Comparison of ENCODE assay signal across 12 mouse cellular contexts in the genomic region with DNA sequence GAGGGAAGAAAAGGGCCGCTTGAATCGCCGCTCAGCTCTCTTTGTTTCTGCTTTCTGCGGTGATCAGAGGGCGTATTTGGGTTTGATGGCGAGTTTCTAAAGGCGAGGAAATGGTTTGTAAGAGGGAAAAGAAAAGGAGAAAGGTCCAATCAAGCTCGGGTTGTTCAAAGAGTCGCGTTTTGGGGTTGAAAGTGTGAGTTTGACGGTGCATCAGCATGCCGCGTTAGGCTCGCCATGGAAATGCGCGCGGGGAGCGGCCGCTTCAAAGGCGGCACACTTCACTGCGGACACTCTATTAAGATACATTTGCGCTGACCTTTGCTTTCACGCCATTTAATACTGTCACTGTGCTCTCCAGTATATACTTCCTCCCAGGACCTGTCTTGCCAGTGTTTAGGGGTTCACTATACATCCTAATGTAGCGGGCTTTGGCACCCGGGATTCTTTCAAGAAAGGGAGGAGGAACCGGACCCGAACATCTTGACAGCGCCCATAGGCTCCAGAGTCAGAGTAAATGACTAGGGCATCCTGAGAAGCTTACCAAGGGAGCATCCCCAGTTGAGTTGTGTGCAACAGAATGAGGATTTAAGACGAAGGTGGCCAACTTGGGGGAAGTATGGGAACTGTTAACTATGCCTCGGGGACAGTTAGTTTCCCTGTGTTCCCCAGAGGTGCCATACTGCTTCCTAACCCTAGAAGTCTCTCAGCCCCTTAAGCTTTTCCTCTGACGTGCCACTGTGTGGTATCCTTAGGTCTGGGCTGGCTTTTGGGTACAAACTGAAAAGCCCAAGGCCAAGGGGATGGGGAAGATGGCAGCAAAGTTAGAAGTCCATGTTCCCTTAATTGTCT. TPM values are rescaled to one million over a fixed set of nuclear protein-coding genes. Genes with fewer than 3 reads are reported as not detected.
DNase-seq lines count a peak whose midpoint lies in the region; ATAC-seq and TF ChIP-seq lines count a peak whose summit lies in the region.
"Had no signal": no experiment of that assay in that cellular context is flagged by ENCODE, and none has a peak within 500 bp of the region (broad histone marks: within the 10 kb centered on the region; RNA-seq: fewer than 3 reads in every experiment).

No protein-coding gene starts in this region.

- peak overlapping the region; percentile 35 for H3K4me2 ChIP-seq in hindbrain, embryonic 11.5 days (replicated peaks; ENCODE audit: low read depth, low read length)
- H3K4me2 ChIP-seq in midbrain, embryonic 15.5 days: peak overlapping the region; percentile 32

- H3K9me3 ChIP-seq in hindbrain, embryonic 11.5 days (ENCODE audit: control insufficient read depth, low read length): no peaks in the 10 kb centered on the region
- no peaks in the 10 kb centered on the region for H3K9me3 ChIP-seq in midbrain, embryonic 15.5 days

- ATAC-seq in cerebellum, adult (ENCODE audit: insufficient number of reproducible peaks, low FRiP score, low TSS enrichment): no peak
- ATAC-seq in hindbrain, embryonic 11.5 days (ENCODE audit: low FRiP score): peak; percentile 55
- no peak; the same call in 1 of the 2 replicates for ATAC-seq in midbrain, embryonic 15.5 days (replicated peaks)
- ATAC-seq: activated CD4-positive, CD25-positive, alpha-beta regulatory T cell, adult 4 months; inflammation-experienced regulatory T-cells, adult 6 months had no signal

- no peak for TF ChIP-seq CTCF in kidney, adult 2 months (conservative IDR thresholded peaks at IDR 0.05; ENCODE audit: insufficient read depth, insufficient read length, low read depth, low read length)

- peak overlapping the region; percentile 93 for H3K27ac ChIP-seq in hindbrain, embryonic 11.5 days (ENCODE audit: low read depth, low read length)
- H3K27ac ChIP-seq in midbrain, embryonic 15.5 days: peak overlapping the region; percentile 90
- H3K27ac ChIP-seq in kidney, adult 2 months (ENCODE audit: insufficient read depth, low read depth, low read length): no peak overlapping the region

- TF ChIP-seq POLR2A in kidney, adult 2 months (IDR thresholded peaks at IDR 0.05; ENCODE audit: low read depth, low read length): no peak

- under 1% methylated on average over 31 of the region's 31 CpGs for WGBS in hindbrain, embryonic 11.5 days
- WGBS in midbrain, embryonic 15.5 days: 3% methylated on average over 31 of the region's 31 CpGs
- 2% methylated on average over 31 of the region's 31 CpGs for WGBS in kidney, adult 2 months

- peaks cover 76% of the 10 kb centered on the region for H3K27me3 ChIP-seq in hindbrain, embryonic 11.5 days (ENCODE audit: control insufficient read depth, insufficient read depth, low read length)
- H3K27me3 ChIP-seq in midbrain, embryonic 15.5 days (replicated peaks): peaks cover 64% of the 10 kb centered on the region
- H3K27me3 ChIP-seq in kidney, adult 2 months (replicated peaks; ENCODE audit: control insufficient read depth, insufficient read depth, low read length): peaks cover 3% of the 10 kb centered on the region; the same call in 1 of the 2 replicates

- no peaks in the 10 kb centered on the region for H3K36me3 ChIP-seq in hindbrain, embryonic 11.5 days (ENCODE audit: control insufficient read depth, insufficient read depth, low read length)
- no peaks in the 10 kb centered on the region for H3K36me3 ChIP-seq in midbrain, embryonic 15.5 days (replicated peaks)
- H3K36me3 ChIP-seq in kidney, adult 2 months (ENCODE audit: control insufficient read depth, insufficient read depth, low read length): no peaks in the 10 kb centered on the region

- H3K9ac ChIP-seq in hindbrain, embryonic 11.5 days (ENCODE audit: low read depth, low read length): peak overlapping the region; percentile 43
- H3K9ac ChIP-seq in midbrain, embryonic 15.5 days: 0 out of 2 replicates have a peak overlapping the region, but pooled peaks have one; percentile 7

- no peaks in the 10 kb centered on the region; the same call in none of the 2 replicates for H3K4me1 ChIP-seq in hindbrain, embryonic 11.5 days (replicated peaks; ENCODE audit: control insufficient read depth, insufficient read depth, low read length)
- H3K4me1 ChIP-seq in midbrain, embryonic 15.5 days: no peaks in the 10 kb centered on the region; the same call in 1 of the 2 replicates
- H3K4me1 ChIP-seq in kidney, adult 2 months (ENCODE audit: control insufficient read depth, insufficient read depth, low read length): no peaks in the 10 kb centered on the region

- H3K4me3 ChIP-seq in hindbrain, embryonic 11.5 days (ENCODE audit: low read depth, low read length): peak overlapping the region; percentile 6
- H3K4me3 ChIP-seq in midbrain, embryonic 15.5 days: peak overlapping the region; percentile 16
- H3K4me3 ChIP-seq in kidney, adult 2 months (ENCODE audit: insufficient read depth, low read depth, low read length): no peak overlapping the region

- DNase-seq in cerebellum, adult 11 months: peak; percentile 35
- DNase-seq in embryo, embryonic 10 days (ENCODE audit: low spot score): peak; percentile 78
- DNase-seq in hindbrain, embryonic 11.5 days (ENCODE audit: low spot score): peak; percentile 78
- DNase-seq in kidney, adult 2 months: no peak
- DNase-seq in layer of hippocampus, adult 11-12 months (ENCODE audit: low spot score): no peak
- DNase-seq in right cerebral cortex, postnatal 10 days (ENCODE audit: low spot score in 2 of 2): no peak
- DNase-seq: thymus, postnatal 25 days had no signal

RNA-seq across cellular contexts. Expression of a gene that starts 21.5 kb away (rescaled TPM):
- 18.2 and 23.8 TPM in 2 replicates for polyA plus RNA-seq in hindbrain, embryonic 11.5 days (2014; fragmentation: Nextera tagmentation; extraction: Ambion mirVana)
- polyA plus RNA-seq in midbrain, embryonic 15.5 days (2015; fragmentation: Nextera tagmentation; extraction: Ambion mirVana): 10.0 and 11.6 TPM in 2 replicates
- polyA plus RNA-seq in kidney, adult 2 months (2012; rRNA removed): not detected in 2 replicates
- polyA plus RNA-seq: activated CD4-positive, CD25-positive, alpha-beta regulatory T cell, adult 4 months; gonadal fat pad, adult 2 months; inflammation-experienced regulatory T-cells, adult 6 months had no signal

RNA-seq across cellular contexts. Expression of a gene that starts 24.9 kb away (rescaled TPM):
- polyA plus RNA-seq in hindbrain, embryonic 11.5 days (2014; fragmentation: Nextera tagmentation; extraction: Ambion mirVana): 32.8 and 36.5 TPM in 2 replicates
- polyA plus RNA-seq in midbrain, embryonic 15.5 days (2015; fragmentation: Nextera tagmentation; extraction: Ambion mirVana): 53.1 and 59.1 TPM in 2 replicates
- polyA plus RNA-seq in kidney, adult 2 months (2012; rRNA removed): not detected in 2 replicates
- polyA plus RNA-seq: activated CD4-positive, CD25-positive, alpha-beta regulatory T cell, adult 4 months; gonadal fat pad, adult 2 months; inflammation-experienced regulatory T-cells, adult 6 months had no signal

Comparison
In these comparisons a context has a peak if more than half of its experiments do, and no peak if none do; other contexts are left out.
1. DNase-seq: peak in cerebellum, adult 11 months (single experiment), embryo, embryonic 10 days (single experiment) and hindbrain, embryonic 11.5 days (single experiment); none in kidney, adult 2 months (single experiment), layer of hippocampus, adult 11-12 months (single experiment) and right cerebral cortex, postnatal 10 days (0 of 2).
2. RNA of a gene that starts 21.5 kb away (polyA plus RNA-seq): 18.2 to 23.8 TPM in hindbrain, embryonic 11.5 days and 10.0 to 11.6 TPM in midbrain, embryonic 15.5 days; not detected in kidney, adult 2 months; every median in the first group is over 10 times any median in the second.
3. RNA of a gene that starts 24.9 kb away (polyA plus RNA-seq): 53.1 to 59.1 TPM in midbrain, embryonic 15.5 days and 32.8 to 36.5 TPM in hindbrain, embryonic 11.5 days; not detected in kidney, adult 2 months; every median in the first group is over 10 times any median in the second.